Mouse (Mus musculus) midbrain, postnatal 0 days (tissue): ENCODE results near the gene Snrpa. TPM values are rescaled to one million over a fixed set of nuclear protein-coding genes. Genes with fewer than 3 reads are reported as not detected.
A peak's percentile ranks its signal among the peaks of the same experiment; 100 is the strongest.

Experiments
- ATAC-seq: fragments of 200-750 bp; cut with Nextera tagmentation; 2 replicates; pipeline ENCODE4 v1.8.0; 2017; ENCODE audit warnings: moderate number of reproducible peaks, mild to moderate bottlenecking, moderate TSS enrichment, moderate library complexity; ENCODE audit not compliant: low FRiP score
- DNase-seq: peaks from one replicate; pipeline ENCODE4 v3.0.0-alpha.2; 2015; ENCODE audit warnings: low spot score
- H3K27ac ChIP-seq: fragments of 300-500 bp; sonication (generic); 2 replicates; pipeline ENCODE4 v1.5.1; 2014; ENCODE audit warnings: low read depth, mild to moderate bottlenecking, low read length, mixed read lengths
- H3K27me3 ChIP-seq: fragments of 300-500 bp; sonication (generic); 2 replicates; pipeline ENCODE4 v1.6.1; 2014; ENCODE audit warnings: low read length, control low read depth, mixed read lengths; ENCODE audit not compliant: insufficient read depth
- H3K36me3 ChIP-seq: fragments of 300-500 bp; sonication (generic); 2 replicates; pipeline ENCODE4 v1.6.1; 2014; ENCODE audit warnings: low read length, control low read depth, mixed read lengths; ENCODE audit not compliant: insufficient read depth
- H3K4me1 ChIP-seq: fragments of 300-500 bp; sonication (generic); 2 replicates; pipeline ENCODE4 v1.6.1; 2014; ENCODE audit warnings: mild to moderate bottlenecking, control low read depth, antibody characterized with exemption, low read length, mixed read lengths; ENCODE audit not compliant: insufficient read depth
- H3K4me2 ChIP-seq: fragments of 300-500 bp; sonication (generic); 2 replicates; pipeline ENCODE4 v1.6.1; 2014; ENCODE audit warnings: low read depth, mild to moderate bottlenecking, low read length, mixed read lengths; ENCODE audit not compliant: poor library complexity, severe bottlenecking
- H3K4me3 ChIP-seq: fragments of 300-500 bp; sonication (generic); 2 replicates; pipeline ENCODE4 v1.5.1; 2014; ENCODE audit warnings: low read depth, mild to moderate bottlenecking, low read length, moderate library complexity
- H3K9ac ChIP-seq: fragments of 300-500 bp; sonication (generic); replicated peaks from 2 replicates; pipeline ENCODE4 v1.6.1; 2014; ENCODE audit warnings: mild to moderate bottlenecking, low read length, moderate library complexity, mixed read lengths; ENCODE audit not compliant: poor library complexity, severe bottlenecking
- H3K9me3 ChIP-seq: fragments of 300-500 bp; sonication (generic); 2 replicates; pipeline ENCODE4 v1.6.1; 2016; ENCODE audit warnings: low read length, control low read depth
- CTCF ChIP-seq: IDR thresholded peaks from 2 replicates; pipeline ENCODE4 v1.5.1; 2016; ENCODE audit warnings: antibody characterized with exemption, mild to moderate bottlenecking
- WGBS: fragments of 180-500 bp; shearing (Covaris S2); extraction: QIAGEN DNeasy Blood & Tissue Kit; methylation state at CpG from one replicate; pipeline ENCODE4 v1.1.7; 2014; 5-methylcytosine and 5-hydroxymethylcytosine counted together
- microRNA counts: library from miRNA; unstranded; fragments of <30 nt; microRNA quantifications from one replicate; lab custom pipeline; 2015
- microRNA-seq: library from miRNA; unstranded; fragments of <30 nt; microRNA quantifications from one replicate; pipeline ENCODE4, GENCODE M21; 2016; ENCODE audit warnings: borderline number of aligned reads
- polyA plus RNA-seq: library from polyadenylated mRNA; unstranded; fragments of >200 nt; fragmentation: Nextera tagmentation; extraction: Ambion mirVana; gene quantifications from 2 replicates; pipeline ENCODE4 v1.2.1, GENCODE M21; 2015
- total RNA-seq: library from RNA; depleted of rRNA; stranded (reverse); fragments of >200 nt; gene quantifications from 2 replicates; pipeline ENCODE4 v1.2.3, GENCODE M21; 2014; rRNA removed

The Snrpa gene
- total and polyA plus RNA-seq, 2 experiments from 2014 or later = 142 to 147 TPM

GRCm38 (mm10) chr7:27158171-27158570, 37.9 kb downstream of the Snrpa start:
- peaks cover 8% of the 10 kb centered on the region for H3K4me1 ChIP-seq
- peaks cover 17% of the 10 kb centered on the region for H3K36me3 ChIP-seq
- TF ChIP-seq CTCF = no peak
- no peak overlapping the region for H3K27ac ChIP-seq
- no peak overlapping the region for H3K4me2 ChIP-seq
- ATAC-seq = no peak
- WGBS = 96% methylated on average over 9 of the region's 9 CpGs
- DNase-seq = no peak
- H3K27me3 ChIP-seq = no peaks in the 10 kb centered on the region
- H3K9ac ChIP-seq = no peak overlapping the region
- H3K4me3 ChIP-seq = no peak overlapping the region
- H3K9me3 ChIP-seq = no peaks in the 10 kb centered on the region

DNA sequence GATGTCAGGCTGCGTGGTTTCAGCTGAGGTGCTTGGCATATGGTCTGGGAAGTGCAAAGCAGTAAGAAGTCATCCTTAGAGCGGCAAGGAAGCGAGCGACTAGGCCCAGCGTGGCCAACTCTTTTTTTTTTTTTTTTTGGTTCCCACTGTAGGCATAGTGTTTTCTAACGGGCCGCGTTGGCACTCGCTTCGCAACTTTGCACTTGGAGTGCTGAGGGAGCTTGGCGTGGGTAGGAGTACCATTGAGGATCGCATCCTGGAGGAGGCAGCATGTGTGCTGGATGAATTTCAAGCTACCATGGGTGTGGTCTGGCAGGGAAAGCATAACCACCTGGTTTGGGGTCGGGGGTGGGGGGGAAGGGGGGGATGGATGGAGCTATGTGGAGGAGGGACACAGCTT, 40.1 kb downstream of the Snrpa start:
- 84% methylated on average over 13 of the region's 13 CpGs for WGBS
- DNase-seq (no peak), ATAC-seq (no peak)

GRCm38 (mm10) chr7:27153205-27153764, 42.8 kb downstream of the Snrpa start, which contains the start of gene Cyp2t4:
Gene Cyp2t4, plus strand, starts transcription at chr7:27153714.
- Histone ChIP-seq H3K4me2 (no peak within 1 kb of the TSS), H3K9me3 (no peaks in the 10 kb centered on the region), H3K27me3 (no peaks in the 10 kb centered on the region), H3K36me3 (peaks cover 9% of the 10 kb centered on the region), H3K27ac (no peak within 1 kb of the TSS), H3K9ac (no peak within 1 kb of the TSS), H3K4me1 (no peaks in the 10 kb centered on the region), H3K4me3 (no peak within 1 kb of the TSS)
- no peak for DNase-seq
- 79% methylated on average over 10 of the region's 10 CpGs for WGBS
- no peak for TF ChIP-seq CTCF
- no peak for ATAC-seq

More for the DNA sequence above, 40.1 kb downstream of the Snrpa start:
- no peak overlapping the region for H3K4me2 ChIP-seq
- no peak overlapping the region for H3K27ac ChIP-seq
- no peaks in the 10 kb centered on the region for H3K9me3 ChIP-seq
- peaks cover 17% of the 10 kb centered on the region for H3K36me3 ChIP-seq
- no peak for TF ChIP-seq CTCF
- H3K9ac ChIP-seq = no peak overlapping the region
- H3K4me1 ChIP-seq = peaks cover 4% of the 10 kb centered on the region
- no peaks in the 10 kb centered on the region for H3K27me3 ChIP-seq
- no peak overlapping the region for H3K4me3 ChIP-seq

MicroRNAs encoded within 50 kb of the gene (microRNA counts, 519-probe panel; counts per million panel counts)
- 528 counts per million, percentile 58 among the panel's probes with 10 or more counts for microRNA mmu-miR-1191 (lab: Ali Mortazavi, UCI)

Small RNAs within 50 kb of the gene (microRNA-seq; reads per million reads assigned to microRNA genes)
- gene Mir1191 (2.0 reads per million), gene Mir3101 (not detected)

Other genes starting within 250 kb of the Snrpa start
- not detected in 2 replicates for gene Cyp2a12, start 167.2 kb downstream of the Snrpa start, total RNA-seq
- gene Cyp2a12, start 167.2 kb downstream of the Snrpa start, polyA plus RNA-seq = not detected in 2 replicates
- gene Cyp2f2, start 76.4 kb downstream of the Snrpa start, total RNA-seq = 0.55 and 0.57 TPM in 2 replicates
- gene Cyp2f2, start 76.4 kb downstream of the Snrpa start, polyA plus RNA-seq = 0.32 and 0.39 TPM in 2 replicates
- gene Cyp2t4, start 42.6 kb downstream of the Snrpa start, total RNA-seq = not detected in 2 replicates
- 0.29 and 0.30 TPM in 2 replicates for gene Cyp2t4, start 42.6 kb downstream of the Snrpa start, polyA plus RNA-seq
- gene Egln2, start 29.5 kb downstream of the Snrpa start, total RNA-seq = 104 and 116 TPM in 2 replicates
- gene Egln2, start 29.5 kb downstream of the Snrpa start, polyA plus RNA-seq = 80.7 and 85.6 TPM in 2 replicates
- gene Rab4b, start 17.4 kb downstream of the Snrpa start, total RNA-seq = 60.5 and 65.6 TPM in 2 replicates
- 138 and 142 TPM in 2 replicates for gene Rab4b, start 17.4 kb downstream of the Snrpa start, polyA plus RNA-seq
- gene Gm21983, start 15.2 kb downstream of the Snrpa start, total RNA-seq = 2.0 TPM in 1 of 2 replicates, not detected in the other
- gene Gm21983, start 15.2 kb downstream of the Snrpa start, polyA plus RNA-seq = not detected in 2 replicates
- 4.3 and 20.6 TPM in 2 replicates for gene Mia, start 15.1 kb downstream of the Snrpa start, total RNA-seq
- 17.6 and 20.4 TPM in 2 replicates for gene Mia, start 15.1 kb downstream of the Snrpa start, polyA plus RNA-seq
- gene BC024978, start 490 bp downstream of the Snrpa start, total RNA-seq = 5.9 and 8.7 TPM in 2 replicates
- gene BC024978, start 490 bp downstream of the Snrpa start, polyA plus RNA-seq = 2.3 and 2.8 TPM in 2 replicates
- 15.3 and 17.3 TPM in 2 replicates for gene Itpkc, start 32.4 kb upstream of the Snrpa start, total RNA-seq
- 4.7 and 5.4 TPM in 2 replicates for gene Itpkc, start 32.4 kb upstream of the Snrpa start, polyA plus RNA-seq
- 24.8 and 26.0 TPM in 2 replicates for gene Coq8b, start 36.8 kb upstream of the Snrpa start, total RNA-seq
- gene Coq8b, start 36.8 kb upstream of the Snrpa start, polyA plus RNA-seq = 15.1 and 16.7 TPM in 2 replicates
- gene Numbl, start 62.2 kb upstream of the Snrpa start, total RNA-seq = 111 and 147 TPM in 2 replicates
- gene Numbl, start 62.2 kb upstream of the Snrpa start, polyA plus RNA-seq = 59.8 and 60.9 TPM in 2 replicates
- gene Ltbp4, start 141.4 kb upstream of the Snrpa start, total RNA-seq = 25.3 and 44.3 TPM in 2 replicates
- 13.6 and 16.0 TPM in 2 replicates for gene Ltbp4, start 141.4 kb upstream of the Snrpa start, polyA plus RNA-seq
- 36.3 and 42.7 TPM in 2 replicates for gene Shkbp1, start 159.7 kb upstream of the Snrpa start, total RNA-seq
- 24.1 and 25.1 TPM in 2 replicates for gene Shkbp1, start 159.7 kb upstream of the Snrpa start, polyA plus RNA-seq
- gene Gm20479, start 161.1 kb upstream of the Snrpa start, total RNA-seq = not detected in 2 replicates
- not detected in 2 replicates for gene Gm20479, start 161.1 kb upstream of the Snrpa start, polyA plus RNA-seq